Mouse (Mus musculus) E14TG2a.4 (cell line): Measurements from ENCODE around the gene Ptpn14.
"Not testable (repeated sequence)": the region's sequence is repeated elsewhere in the genome, so short reads cannot be mapped to it uniquely, and the experiment has no call there.

Experiments used
- CTCF ChIP-seq: conservative IDR thresholded peaks from 2 replicates; pipeline ENCODE4 v1.5.1; 2014; ENCODE audit warnings: low read length
- NANOG ChIP-seq: IDR thresholded peaks from 2 replicates; pipeline ENCODE4 v1.6.1; 2014; ENCODE audit warnings: borderline replicate concordance, low read length, mixed read lengths
- POU5F1 ChIP-seq: IDR thresholded peaks from 2 replicates; pipeline ENCODE4 v1.6.1; 2014; ENCODE audit warnings: low read length, borderline replicate concordance

DNA sequence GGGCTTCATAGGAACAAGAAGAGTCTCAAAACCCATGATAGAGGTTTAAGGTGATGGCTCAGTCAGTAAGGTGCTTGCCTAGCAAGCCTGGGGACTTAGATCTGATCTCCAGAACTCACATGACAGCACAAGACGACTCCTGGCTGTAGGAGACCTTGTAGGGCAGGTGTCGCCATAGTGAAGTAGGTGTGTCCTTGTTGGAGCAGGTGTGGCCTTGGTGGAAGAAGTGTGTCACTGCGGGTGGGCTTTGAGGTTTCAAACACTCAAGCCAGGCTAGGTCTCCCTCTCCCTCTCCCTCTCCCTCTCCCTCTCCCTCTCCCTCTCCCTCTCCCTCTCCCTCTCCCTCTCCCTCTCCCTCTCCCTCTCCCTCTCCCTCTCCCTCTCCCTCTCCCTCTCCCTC lies 35.6 kb upstream of the Ptpn14 start:
- TF ChIP-seq CTCF, NANOG, POU5F1: not testable (repeated sequence)
